Mouse (Mus musculus) ovary, postnatal 36 days (tissue): ENCODE measurements around the gene Klra17.
"Not testable (repeated sequence)": the region's sequence is repeated elsewhere in the genome, so short reads cannot be mapped to it uniquely, and the experiment has no call there.

Experiments used
- DNase-seq: peaks from one replicate; pipeline ENCODE4 v3.0.0; 2022; ENCODE audit warnings: low spot score, mixed read lengths

Klra17 gene

GRCm38 (mm10) chr6:129876549-129876948 lies at the start of gene Klra17:
Gene Klra17 (minus strand): TSS chr6:129876672.
- DNase-seq: no peak

DNA sequence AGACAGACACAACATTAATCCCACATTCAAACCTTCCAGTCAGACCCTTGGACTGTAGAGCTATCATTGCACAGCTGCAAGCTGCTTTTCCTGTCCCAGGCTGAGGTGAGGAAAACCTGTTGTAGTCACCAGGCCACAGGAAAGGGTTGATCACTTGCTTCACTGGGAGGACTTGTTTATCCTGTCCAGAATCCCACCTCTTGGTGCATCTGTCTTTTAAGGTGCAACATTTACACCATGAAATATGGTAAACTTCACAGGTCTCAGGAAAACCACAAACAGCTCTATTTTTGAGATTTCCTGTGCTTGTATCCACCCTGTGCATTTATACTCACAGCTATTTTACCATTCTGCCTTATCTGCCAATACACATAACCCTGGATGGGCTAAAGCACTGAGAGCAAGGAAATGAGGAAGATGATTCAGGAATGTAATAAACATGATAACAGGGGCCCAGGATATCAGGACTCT lies 41.0 kb upstream of the Klra17 start, which contains the start of gene Klra5:
Gene Klra5 (minus strand): TSS at position 175 of the 471 bp plus-strand sequence.
- DNase-seq: not testable (repeated sequence)

DNA sequence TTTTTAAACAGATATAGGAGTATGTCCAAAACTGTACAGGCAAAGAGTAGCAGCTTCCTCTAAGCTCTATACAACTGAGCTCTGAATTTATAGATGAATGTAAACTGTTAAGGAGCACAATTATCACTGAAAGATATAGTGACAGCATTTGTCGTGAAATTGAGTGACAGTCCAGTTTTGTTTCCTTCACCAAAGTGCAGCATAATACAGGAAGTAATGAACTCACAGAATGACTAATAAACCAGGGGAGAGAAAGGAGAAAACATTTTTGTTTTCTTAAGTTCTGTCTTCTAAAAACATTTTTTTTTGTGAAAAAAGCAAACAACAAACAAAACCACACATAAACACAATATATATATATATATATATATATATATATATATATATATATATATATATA lies 40.5 kb upstream of the Klra17 start:
- DNase-seq: no peak

- no peak for DNase-seq
Observed at GRCm38 (mm10) chr6:129882525-129882924, 6.1 kb upstream of the Klra17 start.

GRCm38 (mm10) chr6:129862349-129862748 lies 14.1 kb downstream of the Klra17 start, which contains the start of gene Gm17631:
Gene Gm17631 (plus strand): TSS chr6:129862649.
- not testable (repeated sequence) for DNase-seq

DNA sequence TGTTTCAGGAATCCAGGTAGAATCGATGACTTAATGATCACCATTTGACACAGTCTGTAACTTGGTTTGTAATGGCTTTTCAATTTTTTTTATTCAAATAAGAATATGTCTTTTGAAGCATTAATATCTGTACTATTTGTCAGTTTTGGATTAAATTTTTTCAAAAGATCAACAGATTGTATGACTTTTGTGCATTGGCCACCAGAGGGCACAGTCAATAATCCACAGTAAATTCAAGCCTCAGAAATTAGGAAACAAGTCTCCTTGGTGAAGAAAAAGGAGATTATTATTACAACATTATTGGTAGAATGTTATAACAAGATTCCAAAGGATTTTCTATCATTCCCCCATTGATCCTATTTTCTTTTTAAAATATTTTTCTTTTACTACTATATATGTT lies 50.9 kb downstream of the Klra17 start:
- no peak for DNase-seq

GRCm38 (mm10) chr6:129824004-129824403 lies 52.5 kb downstream of the Klra17 start:
- no peak for DNase-seq

DNA sequence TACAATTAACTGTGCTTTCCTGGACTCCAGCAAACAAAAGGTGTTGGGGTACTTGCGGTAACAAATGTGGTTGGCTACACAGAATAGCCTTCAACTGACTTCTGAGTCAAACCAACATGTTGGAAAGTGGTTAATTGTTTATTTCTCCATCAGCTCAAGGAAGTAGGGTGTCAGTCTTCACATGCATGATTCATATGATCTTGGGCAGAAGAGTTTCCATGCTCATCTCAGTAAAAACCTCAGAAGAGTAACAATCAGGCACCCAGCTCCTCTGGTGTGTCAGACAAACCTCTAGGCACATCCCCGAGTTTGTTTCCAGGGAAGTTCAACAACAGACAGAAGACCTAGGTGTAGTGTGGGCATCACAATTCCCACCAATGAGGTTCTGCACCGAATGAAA lies 58.7 kb downstream of the Klra17 start:
- no peak for DNase-seq

DNA sequence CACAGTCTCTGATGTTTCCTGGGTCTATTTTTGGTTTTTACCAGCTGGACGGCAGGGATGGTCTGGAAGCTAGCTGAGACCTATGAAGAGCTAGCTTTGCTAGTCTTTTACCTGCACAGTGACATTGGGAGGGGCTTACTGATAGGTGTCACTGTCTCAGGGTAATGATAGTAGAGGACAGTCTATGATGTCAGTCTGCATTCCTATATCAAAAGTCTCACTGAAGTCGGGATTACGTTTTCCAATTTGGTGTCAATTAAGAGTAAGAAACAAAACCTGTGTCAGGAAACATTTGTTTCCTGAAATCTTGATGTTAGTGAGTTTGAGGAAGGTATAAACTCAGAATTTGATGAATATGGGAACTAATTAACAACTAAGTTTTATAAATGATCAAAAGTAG lies 92.3 kb downstream of the Klra17 start, which contains the start of gene Gm156:
Gene Gm156 (minus strand): TSS at position 101 of the 400 bp plus-strand sequence.
- not testable (repeated sequence) for DNase-seq
